Mouse (Mus musculus): ENCODE data around the gene Brms1. TPM values are rescaled to one million over a fixed set of nuclear protein-coding genes. Genes with fewer than 3 reads are reported as not detected.
"Not testable (repeated sequence)": the region's sequence is repeated elsewhere in the genome, so short reads cannot be mapped to it uniquely, and the experiment has no call there.

Gene Brms1
- 52.8 and 55.5 TPM in 2 replicates for polyA plus RNA-seq (2015; fragmentation: Nextera tagmentation; extraction: Ambion mirVana)

- Histone ChIP-seq H3K9me3 (no peaks in the 10 kb centered on the region), H3K9ac (replicated peaks) (peak within 1 kb of the TSS; percentile 76), H3K4me3 (peak within 1 kb of the TSS; percentile 74), H3K4me2 (replicated peaks) (peak within 1 kb of the TSS; percentile 97), H3K27ac (replicated peaks) (peak within 1 kb of the TSS; percentile 67), H3K4me1 (peaks cover 42% of the 10 kb centered on the region), H3K36me3 (peaks cover 19% of the 10 kb centered on the region), H3K27me3 (no peaks in the 10 kb centered on the region)
- 7% methylated on average over 40 of the region's 40 CpGs for WGBS
- ATAC-seq (replicated peaks): peak; percentile 59
These were observed at the start of gene Brms1 for GRCm38 (mm10) chr19:5040862-5041523. TSS of gene Brms1 (plus strand) at chr19:5041354.

GRCm38 (mm10) chr19:4992371-4992770 is 48.8 kb upstream of the Brms1 start:
- 21% methylated on average over 8 of the region's 8 CpGs for WGBS
- Histone ChIP-seq H3K9ac (replicated peaks) (no peak overlapping the region), H3K36me3 (no peaks in the 10 kb centered on the region), H3K4me1 (peaks cover 44% of the 10 kb centered on the region), H3K4me3 (no peak overlapping the region), H3K9me3 (no peaks in the 10 kb centered on the region), H3K4me2 (replicated peaks) (no peak overlapping the region), H3K27me3 (peaks cover 34% of the 10 kb centered on the region), H3K27ac (replicated peaks) (no peak overlapping the region)
- no peak for ATAC-seq (replicated peaks)

GRCm38 (mm10) chr19:4992904-4993303 is 48.2 kb upstream of the Brms1 start:
- Histone ChIP-seq H3K27me3 (peaks cover 29% of the 10 kb centered on the region), H3K4me1 (peaks cover 44% of the 10 kb centered on the region), H3K9ac (replicated peaks) (no peak overlapping the region), H3K36me3 (no peaks in the 10 kb centered on the region), H3K9me3 (no peaks in the 10 kb centered on the region), H3K4me2 (replicated peaks) (0 out of 2 replicates have a peak overlapping the region, but pooled peaks have one; percentile 15), H3K27ac (replicated peaks) (no peak overlapping the region), H3K4me3 (no peak overlapping the region)
- no peak for ATAC-seq (replicated peaks)
- 3% methylated on average over 9 of the region's 9 CpGs for WGBS

- H3K27me3 ChIP-seq: peaks cover 19% of the 10 kb centered on the region
- peaks cover 38% of the 10 kb centered on the region for H3K4me1 ChIP-seq
- H3K4me2 ChIP-seq (replicated peaks): no peak overlapping the region
- peak overlapping the region; percentile 68 for H3K27ac ChIP-seq (replicated peaks)
- 46% methylated on average over 5 of the region's 5 CpGs for WGBS
- H3K36me3 ChIP-seq: no peaks in the 10 kb centered on the region
- H3K4me3 ChIP-seq: no peak overlapping the region
- H3K9me3 ChIP-seq: no peaks in the 10 kb centered on the region
- 0 out of 2 replicates have a peak, but pooled peaks have one; percentile 30 for ATAC-seq (replicated peaks)
- no peak overlapping the region for H3K9ac ChIP-seq (replicated peaks)
These were observed 47.1 kb upstream of the Brms1 start for GRCm38 (mm10) chr19:4994043-4994442.

- no peaks in the 10 kb centered on the region for H3K36me3 ChIP-seq
- H3K4me1 ChIP-seq: peaks cover 14% of the 10 kb centered on the region
- no peaks in the 10 kb centered on the region for H3K9me3 ChIP-seq
- no peak overlapping the region for H3K4me2 ChIP-seq (replicated peaks)
- no peak for ATAC-seq (replicated peaks)
- H3K27me3 ChIP-seq: no peaks in the 10 kb centered on the region; the same call in none of the 2 replicates
- no peak overlapping the region for H3K27ac ChIP-seq (replicated peaks)
- H3K9ac ChIP-seq (replicated peaks): no peak overlapping the region
- no peak overlapping the region for H3K4me3 ChIP-seq
- WGBS: 65% methylated on average over 6 of the region's 6 CpGs
These were observed 41.6 kb upstream of the Brms1 start for GRCm38 (mm10) chr19:4999445-5000140.

GRCm38 (mm10) chr19:5001666-5002406 is 39.3 kb upstream of the Brms1 start:
- Histone ChIP-seq H3K4me3 (peak overlapping the region; percentile 37), H3K27me3 (no peaks in the 10 kb centered on the region; the same call in 1 of the 2 replicates), H3K9ac (replicated peaks) (peak overlapping the region; percentile 48), H3K27ac (replicated peaks) (peak overlapping the region; percentile 95), H3K4me2 (replicated peaks) (peak overlapping the region; percentile 62), H3K4me1 (peaks cover 13% of the 10 kb centered on the region), H3K36me3 (no peaks in the 10 kb centered on the region), H3K9me3 (no peaks in the 10 kb centered on the region)
- under 1% methylated on average over 39 of the region's 39 CpGs for WGBS
- ATAC-seq (replicated peaks): peak; percentile 99

- not testable (repeated sequence) for H3K4me3 ChIP-seq; ATAC-seq (replicated peaks); H3K9ac ChIP-seq (replicated peaks); H3K4me2 ChIP-seq (replicated peaks); H3K9me3 ChIP-seq; H3K36me3 ChIP-seq; H3K27ac ChIP-seq (replicated peaks); H3K27me3 ChIP-seq
- 63% methylated on average over 2 of the region's 2 CpGs for whole genome bisulfite sequencing
- H3K4me1 ChIP-seq: peaks cover 13% of the 10 kb centered on the region
These were observed 37.5 kb upstream of the Brms1 start for GRCm38 (mm10) chr19:5003644-5004043.

GRCm38 (mm10) chr19:5004925-5005324 is 36.2 kb upstream of the Brms1 start:
- 66% methylated on average over 4 of the region's 4 CpGs for WGBS
- Histone ChIP-seq H3K27me3 (no peaks in the 10 kb centered on the region; the same call in 1 of the 2 replicates), H3K27ac (replicated peaks) (no peak overlapping the region), H3K4me1 (peaks cover 11% of the 10 kb centered on the region), H3K4me3 (no peak overlapping the region), H3K4me2 (replicated peaks) (no peak overlapping the region), H3K36me3 (no peaks in the 10 kb centered on the region), H3K9me3 (no peaks in the 10 kb centered on the region), H3K9ac (replicated peaks) (no peak overlapping the region)
- no peak for ATAC-seq (replicated peaks)

GRCm38 (mm10) chr19:5013138-5013537 is 28.0 kb upstream of the Brms1 start:
- Histone ChIP-seq H3K4me1 (peaks cover 8% of the 10 kb centered on the region; the same call in 1 of the 2 replicates), H3K4me2 (replicated peaks) (no peak overlapping the region), H3K4me3 (no peak overlapping the region), H3K27ac (replicated peaks) (no peak overlapping the region), H3K9me3 (no peaks in the 10 kb centered on the region), H3K27me3 (no peaks in the 10 kb centered on the region), H3K36me3 (no peaks in the 10 kb centered on the region), H3K9ac (replicated peaks) (no peak overlapping the region)
- 59% methylated on average over 8 of the region's 8 CpGs for WGBS
- no peak for ATAC-seq (replicated peaks)

GRCm38 (mm10) chr19:5014961-5015398 is 26.2 kb upstream of the Brms1 start:
- Histone ChIP-seq H3K9me3 (no peaks in the 10 kb centered on the region), H3K4me2 (replicated peaks) (no peak overlapping the region), H3K4me3 (no peak overlapping the region), H3K36me3 (no peaks in the 10 kb centered on the region), H3K27ac (replicated peaks) (no peak overlapping the region), H3K4me1 (peaks cover 8% of the 10 kb centered on the region; the same call in 1 of the 2 replicates), H3K9ac (replicated peaks) (no peak overlapping the region), H3K27me3 (no peaks in the 10 kb centered on the region)
- no peak for ATAC-seq (replicated peaks)
- 14% methylated on average over 8 of the region's 8 CpGs for WGBS

GRCm38 (mm10) chr19:5016221-5016742 is 24.9 kb upstream of the Brms1 start:
- peaks cover 8% of the 10 kb centered on the region; the same call in 1 of the 2 replicates for H3K4me1 ChIP-seq
- H3K27ac ChIP-seq (replicated peaks): no peak overlapping the region
- no peak overlapping the region for H3K4me2 ChIP-seq (replicated peaks)
- ATAC-seq (replicated peaks): no peak
- no peak overlapping the region for H3K4me3 ChIP-seq
- H3K36me3 ChIP-seq: no peaks in the 10 kb centered on the region
- no peak overlapping the region for H3K9ac ChIP-seq (replicated peaks)
- 37% methylated on average over 10 of the region's 10 CpGs for WGBS
- no peaks in the 10 kb centered on the region for H3K9me3 ChIP-seq
- H3K27me3 ChIP-seq: no peaks in the 10 kb centered on the region
